Mouse (Mus musculus) MEL (cell line): ENCODE results near the gene Ncaph2.

Experiments used
- CTCF ChIP-seq, 3 experiments: IDR thresholded peaks in 2 of 3; conservative IDR thresholded peaks in 1 of 3; 2 replicates each; pipeline ENCODE4 v1.5.1; 2011 to 2012; ENCODE audit warnings: low read length in 3 of 3, low read depth in 2 of 3, mild to moderate bottlenecking in 2 of 3, improper control_type of control experiment in 1 of 3, inconsistent platforms in 1 of 3, mixed read lengths in 1 of 3, moderate library complexity in 1 of 3; ENCODE audit not compliant: control insufficient read depth in 1 of 3, insufficient read depth in 1 of 3, poor library complexity in 1 of 3, severe bottlenecking in 1 of 3
- E2F4 ChIP-seq: IDR thresholded peaks from 2 replicates; pipeline ENCODE4 v1.6.1; 2011; ENCODE audit warnings: low read depth, low read length, improper control_type of control experiment, borderline replicate concordance
- HCFC1 ChIP-seq: IDR thresholded peaks from 2 replicates; pipeline ENCODE4 v1.6.1; 2012; ENCODE audit warnings: low read depth, mild to moderate bottlenecking, inconsistent platforms, low read length, improper control_type of control experiment, moderate library complexity
- JUND ChIP-seq: IDR thresholded peaks from 2 replicates; pipeline ENCODE4 v1.6.1; 2011; ENCODE audit warnings: low read depth, mild to moderate bottlenecking, improper control_type of control experiment, low read length
- MEF2A ChIP-seq: IDR thresholded peaks from 2 replicates; pipeline ENCODE4 v1.6.1; 2014; ENCODE audit warnings: low read depth, mild to moderate bottlenecking, inconsistent platforms, low read length, improper control_type of control experiment; ENCODE audit not compliant: poor library complexity, insufficient replicate concordance, severe bottlenecking; ENCODE audit errors: extremely low read depth
- NELFE ChIP-seq: IDR thresholded peaks from 2 replicates; pipeline ENCODE4 v1.6.1; 2011; ENCODE audit warnings: low read depth, low read length, improper control_type of control experiment
- RCOR1 ChIP-seq: IDR thresholded peaks from 2 replicates; pipeline ENCODE4 v1.6.1; 2012; ENCODE audit warnings: low read depth, mild to moderate bottlenecking, inconsistent platforms, low read length, improper control_type of control experiment
- TBP ChIP-seq: IDR thresholded peaks from 2 replicates; pipeline ENCODE4 v1.8.0; 2011; ENCODE audit warnings: low read depth, low read length, improper control_type of control experiment
- USF1 ChIP-seq: IDR thresholded peaks from 2 replicates; pipeline ENCODE4 v1.6.1; 2014; ENCODE audit warnings: low read depth, mild to moderate bottlenecking, inconsistent platforms, low read length, improper control_type of control experiment, moderate library complexity

- TF ChIP-seq CTCF (IDR thresholded peaks at IDR 0.05 in 2 of 3, conservative IDR thresholded peaks at IDR 0.05 in 1 of 3; ENCODE audit: control insufficient read depth in 1 of 3, insufficient read depth in 1 of 3, low read depth in 2 of 3, low read length in 3 of 3, poor library complexity in 1 of 3, severe bottlenecking in 1 of 3) (no peak), MEF2A (no peak), HCFC1 (no peak), RCOR1 (no peak), TBP (no peak), USF1 (no peak), NELFE (no peak), E2F4 (no peak), JUND (no peak)
These were observed 31.6 kb downstream of the Ncaph2 start for GRCm38 (mm10) chr15:89387127-89387526.
